Mouse (Mus musculus) ES-Bruce4 (cell line): ENCODE measurements around the gene H2-Ab1.

Experiments
- CTCF ChIP-seq: IDR thresholded peaks from one replicate; pipeline ENCODE4 v1.8.1; 2011; ENCODE audit warnings: low read depth, low read length
- POLR2A ChIP-seq: IDR thresholded peaks from one replicate; pipeline ENCODE4 v1.8.1; 2011; ENCODE audit warnings: low read length; ENCODE audit not compliant: insufficient read depth

GRCm38 (mm10) chr17:34234926-34235325, 22.6 kb upstream of the H2-Ab1 start:
- peak; percentile 68 for TF ChIP-seq CTCF
- TF ChIP-seq POLR2A = no peak
